Mouse (Mus musculus): ENCODE measurements around the gene Ppm1l.

Ppm1l gene

GRCm38 (mm10) chr3:69438773-69439514 is 122.3 kb downstream of the Ppm1l start:
- no peak for DNase-seq (ENCODE audit: low read depth, low spot score)

- DNase-seq (ENCODE audit: low read depth, low spot score), result peak; percentile 91
Measured at GRCm38 (mm10) chr3:69440761-69441160, 124.1 kb downstream of the Ppm1l start.

DNA sequence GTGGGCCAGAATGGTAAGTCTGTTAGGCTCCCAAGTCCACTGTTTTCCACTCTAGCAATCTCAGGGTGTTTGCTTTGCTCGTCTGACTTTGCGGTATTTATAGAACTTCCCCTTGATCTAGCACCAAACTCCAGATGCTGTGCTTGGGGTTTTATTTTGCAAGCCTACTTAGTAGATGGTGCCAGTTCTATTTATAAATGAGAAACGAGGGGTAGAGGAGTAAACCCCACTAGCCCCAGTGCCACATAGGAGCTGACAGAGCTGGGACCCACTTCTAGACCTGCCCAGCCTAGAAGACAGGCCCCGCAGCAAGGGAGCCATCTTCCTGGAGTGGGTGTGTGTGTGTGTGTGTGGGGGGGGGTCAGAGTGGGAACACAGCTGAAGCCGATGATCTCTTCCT is 130.3 kb downstream of the Ppm1l start:
- no peak for DNase-seq (ENCODE audit: low read depth, low spot score)

- DNase-seq (ENCODE audit: low read depth, low spot score), result no peak
Measured at GRCm38 (mm10) chr3:69449041-69449440, 132.4 kb downstream of the Ppm1l start.

- no peak for DNase-seq (ENCODE audit: low read depth, low spot score)
Measured at GRCm38 (mm10) chr3:69454330-69454729, 137.7 kb downstream of the Ppm1l start.

DNA sequence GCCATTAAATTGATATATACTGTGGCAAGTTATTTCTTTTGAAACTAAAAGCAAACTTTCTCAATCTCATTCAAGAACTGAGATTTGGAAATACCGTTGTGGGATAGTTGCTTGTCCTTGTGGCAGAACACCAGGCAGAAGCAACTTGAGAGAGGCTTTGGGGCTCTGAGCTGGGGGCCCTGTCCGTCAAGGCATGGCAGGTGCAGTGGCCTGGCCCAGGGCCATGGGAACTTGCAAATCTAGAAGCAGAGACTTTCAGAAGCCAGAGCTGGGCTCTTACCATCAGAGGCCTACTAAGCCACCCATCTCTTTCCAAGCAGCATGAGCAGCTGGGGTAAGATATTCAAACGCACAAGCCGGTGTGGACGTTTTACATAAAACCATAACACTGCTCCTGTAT is 139.4 kb downstream of the Ppm1l start:
- DNase-seq (ENCODE audit: low read depth, low spot score), result no peak

- no peak for DNase-seq (ENCODE audit: low read depth, low spot score)
Measured at GRCm38 (mm10) chr3:69458756-69459155, 142.1 kb downstream of the Ppm1l start.

GRCm38 (mm10) chr3:69461956-69462355 is 145.3 kb downstream of the Ppm1l start:
- DNase-seq (ENCODE audit: low read depth, low spot score), result no peak

GRCm38 (mm10) chr3:69465751-69466150 is 149.1 kb downstream of the Ppm1l start:
- DNase-seq (ENCODE audit: low read depth, low spot score), result no peak

GRCm38 (mm10) chr3:69468280-69469008 is 151.8 kb downstream of the Ppm1l start:
- DNase-seq (ENCODE audit: low read depth, low spot score), result no peak

- no peak for DNase-seq (ENCODE audit: low read depth, low spot score)
Measured at GRCm38 (mm10) chr3:69469463-69470141, 152.9 kb downstream of the Ppm1l start.

GRCm38 (mm10) chr3:69470142-69470796 is 153.6 kb downstream of the Ppm1l start:
- DNase-seq (ENCODE audit: low read depth, low spot score), result no peak

GRCm38 (mm10) chr3:69475850-69476450 is 159.3 kb downstream of the Ppm1l start:
- no peak for DNase-seq (ENCODE audit: low read depth, low spot score)

DNA sequence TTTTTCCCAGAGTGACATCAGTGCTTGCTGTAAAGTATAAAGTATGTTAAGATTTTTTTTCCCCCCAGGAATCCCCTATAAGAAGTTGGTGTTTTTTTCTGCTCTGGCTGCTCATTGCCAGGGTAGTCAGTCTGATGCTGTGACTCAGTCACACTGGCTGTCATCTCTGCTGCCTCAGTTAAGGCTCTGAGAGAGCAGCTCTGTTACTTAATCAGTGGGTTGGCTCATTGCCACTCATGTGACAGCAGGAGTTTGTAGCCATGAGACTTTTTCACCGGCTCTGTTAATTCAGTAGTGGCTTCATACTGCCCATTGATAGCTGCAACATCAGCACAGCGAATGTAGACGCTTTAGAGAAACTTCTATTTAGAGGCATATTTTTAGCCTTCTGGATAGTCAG is 163.3 kb downstream of the Ppm1l start:
- DNase-seq (ENCODE audit: low read depth, low spot score), result peak; percentile 77

DNA sequence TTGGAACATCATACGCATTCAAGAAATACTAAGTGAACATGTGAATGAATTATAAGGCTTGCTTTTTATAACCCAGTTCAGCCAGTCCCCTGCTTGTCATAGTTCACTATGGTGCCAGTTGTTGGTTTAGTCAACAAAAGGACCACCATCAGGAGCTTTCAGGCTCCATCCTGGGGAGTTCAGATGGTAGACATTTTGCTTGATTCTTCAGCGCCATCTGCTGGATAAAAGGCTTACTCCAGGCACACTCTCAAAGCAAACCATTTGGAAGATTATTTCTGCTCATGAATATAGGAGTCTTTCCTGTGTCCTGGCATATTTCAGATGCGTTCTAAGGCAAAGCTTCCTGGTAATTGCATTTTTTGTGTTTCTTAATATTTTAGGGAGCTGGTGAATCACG is 165.2 kb downstream of the Ppm1l start:
- peak; percentile 89 for DNase-seq (ENCODE audit: low read depth, low spot score)

GRCm38 (mm10) chr3:69484006-69484574 is 167.4 kb downstream of the Ppm1l start:
- no peak for DNase-seq (ENCODE audit: low read depth, low spot score)

DNA sequence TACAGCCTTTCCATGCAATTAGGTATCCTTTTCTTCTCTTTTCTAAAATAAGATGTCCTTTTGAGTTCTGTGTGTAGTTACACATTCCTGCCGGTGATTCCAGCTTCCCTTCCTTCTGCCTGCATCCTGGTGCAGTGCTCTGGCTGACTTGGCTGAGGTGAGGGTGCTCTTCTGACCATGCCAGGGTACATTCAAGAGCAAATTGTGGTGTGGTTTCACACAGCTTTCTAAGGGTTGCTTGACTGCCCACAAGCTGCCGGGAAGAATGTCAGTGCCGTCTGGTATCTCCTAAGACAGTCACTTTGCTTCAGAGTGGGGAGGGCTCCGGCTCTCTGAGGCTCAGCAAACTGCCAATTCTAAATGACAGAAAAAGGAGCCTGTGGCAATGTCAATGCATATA is 167.9 kb downstream of the Ppm1l start:
- DNase-seq (ENCODE audit: low read depth, low spot score), result no peak

DNA sequence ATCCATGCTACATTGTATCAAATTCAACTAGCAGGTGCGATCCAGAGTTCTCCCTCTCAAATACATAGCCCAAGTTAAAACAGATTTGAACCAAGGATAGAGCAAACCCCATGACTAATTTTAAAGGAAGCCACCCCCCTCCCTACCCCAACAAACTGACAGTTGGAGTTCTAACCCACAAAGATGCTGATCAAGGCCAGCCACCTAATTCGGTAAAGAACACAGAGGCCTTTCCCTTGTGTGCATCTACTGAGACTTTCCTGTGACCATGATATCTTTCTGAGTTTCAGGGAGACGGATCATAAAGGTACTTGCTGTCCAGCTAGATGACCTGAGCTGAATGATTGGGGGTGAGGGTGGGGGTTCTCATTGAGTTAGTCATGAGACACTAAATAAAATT is 168.7 kb downstream of the Ppm1l start:
- DNase-seq (ENCODE audit: low read depth, low spot score), result no peak

DNA sequence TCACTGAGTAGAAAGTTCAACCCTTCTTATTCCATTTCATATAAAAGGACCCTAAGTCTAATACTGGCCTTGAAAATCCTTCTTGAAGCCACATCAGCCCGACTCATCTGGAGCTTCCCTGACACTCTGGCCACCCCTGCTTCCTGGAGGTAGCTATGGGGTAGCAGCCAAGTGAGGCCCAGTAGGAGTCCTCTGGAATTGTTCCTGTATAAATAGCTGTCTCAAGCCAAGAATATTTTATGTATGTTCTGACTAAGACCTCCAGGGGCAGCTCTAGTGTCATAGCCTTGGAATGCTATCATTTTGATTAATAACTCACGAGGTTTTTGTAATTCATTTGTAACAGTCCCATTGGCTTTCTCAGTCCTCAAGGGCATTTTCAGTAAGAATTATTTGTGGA is 169.1 kb downstream of the Ppm1l start:
- peak; percentile 94 for DNase-seq (ENCODE audit: low read depth, low spot score)

- DNase-seq (ENCODE audit: low read depth, low spot score), result no peak
Measured at GRCm38 (mm10) chr3:69487471-69487870, 170.8 kb downstream of the Ppm1l start.

DNA sequence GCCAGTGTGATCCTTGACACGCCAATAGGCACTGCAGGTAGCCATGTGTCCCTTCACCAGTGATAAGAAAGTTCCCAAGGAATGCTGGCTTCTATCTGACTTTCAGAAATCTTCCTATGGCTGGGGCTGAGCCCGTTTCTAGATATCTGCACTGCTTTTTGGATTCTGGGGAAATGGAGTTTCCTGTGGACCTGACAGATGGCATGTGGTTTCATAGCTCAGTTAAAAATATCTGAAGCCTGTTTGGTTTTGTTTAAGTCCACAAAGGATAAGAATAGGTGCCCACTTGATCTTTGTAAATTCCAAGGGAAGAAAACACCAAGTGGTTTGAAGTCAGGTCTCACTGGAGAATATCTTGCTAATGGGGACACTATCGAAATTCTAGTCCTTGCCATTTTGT is 173.0 kb downstream of the Ppm1l start:
- no peak for DNase-seq (ENCODE audit: low read depth, low spot score)

Measured in 3T3-L1 (cell line).